ENCODE assay signal across 20 mouse cellular contexts in genomic region chr13:46859173-46859572, GRCm38 (mm10).
DNase-seq lines count a peak whose midpoint lies in the region; ATAC-seq and TF ChIP-seq lines count a peak whose summit lies in the region.
"Had no signal": no experiment of that assay in that cellular context is flagged by ENCODE, and none has a peak within 500 bp of the region (broad histone marks: within the 10 kb centered on the region; RNA-seq: fewer than 3 reads in every experiment).

No protein-coding gene starts in this region.

- TF ChIP-seq CTCF in small intestine, adult 2 months (IDR thresholded peaks at IDR 0.05; ENCODE audit: extremely low read depth, insufficient read length, insufficient replicate concordance, low read depth, low read length), result no peak

- no peak for TF ChIP-seq POLR2A in small intestine, adult 2 months (IDR thresholded peaks at IDR 0.05; ENCODE audit: low read depth, low read length)

- no peak overlapping the region for H3K9ac ChIP-seq in hindbrain, embryonic 15.5 days
- no peak overlapping the region for H3K9ac ChIP-seq in intestine, embryonic 16.5 days (ENCODE audit: low read depth, low read length)
- no peak overlapping the region for H3K9ac ChIP-seq in forebrain, embryonic 15.5 days (replicated peaks)
- H3K9ac ChIP-seq: embryonic facial prominence, embryonic 13.5 days; embryonic facial prominence, embryonic 15.5 days; forebrain, embryonic 12.5 days; forebrain, postnatal 0 days had no signal

- no peaks in the 10 kb centered on the region for H3K9me3 ChIP-seq in hindbrain, embryonic 15.5 days
- no peaks in the 10 kb centered on the region for H3K9me3 ChIP-seq in hindbrain, embryonic 10.5 days
- H3K9me3 ChIP-seq in intestine, embryonic 16.5 days (ENCODE audit: control insufficient read depth, low read length), result no peaks in the 10 kb centered on the region
- H3K9me3 ChIP-seq in forebrain, embryonic 15.5 days, result no peaks in the 10 kb centered on the region
- H3K9me3 ChIP-seq: embryonic facial prominence, embryonic 13.5 days; embryonic facial prominence, embryonic 15.5 days; forebrain, embryonic 10.5 days; forebrain, embryonic 12.5 days had no signal

- no peak overlapping the region for H3K4me2 ChIP-seq in hindbrain, embryonic 15.5 days
- H3K4me2 ChIP-seq in intestine, embryonic 16.5 days (ENCODE audit: low read depth, low read length), result no peak overlapping the region
- H3K4me2 ChIP-seq in forebrain, embryonic 15.5 days (replicated peaks), result no peak overlapping the region
- H3K4me2 ChIP-seq: embryonic facial prominence, embryonic 13.5 days; embryonic facial prominence, embryonic 15.5 days; forebrain, embryonic 12.5 days had no signal

- no peak overlapping the region for H3K4me3 ChIP-seq in hindbrain, embryonic 15.5 days
- no peak overlapping the region for H3K4me3 ChIP-seq in hindbrain, embryonic 10.5 days
- H3K4me3 ChIP-seq in intestine, embryonic 16.5 days (ENCODE audit: low read length), result no peak overlapping the region
- no peak overlapping the region for H3K4me3 ChIP-seq in small intestine, adult 2 months (ENCODE audit: low read depth, low read length)
- no peak overlapping the region for H3K4me3 ChIP-seq in forebrain, embryonic 15.5 days
- H3K4me3 ChIP-seq: embryonic facial prominence, embryonic 13.5 days; embryonic facial prominence, embryonic 15.5 days; erythroblast, embryonic 14.5 days; forebrain, embryonic 10.5 days; forebrain, embryonic 12.5 days had no signal

- H3K4me1 ChIP-seq in hindbrain, embryonic 15.5 days (replicated peaks), result peaks cover 7% of the 10 kb centered on the region
- H3K4me1 ChIP-seq in hindbrain, embryonic 10.5 days (replicated peaks), result 0 out of 2 replicates have a peak, but pooled peaks cover 12% of the 10 kb centered on the region
- peaks cover 5% of the 10 kb centered on the region; the same call in 1 of the 2 replicates for H3K4me1 ChIP-seq in intestine, embryonic 16.5 days (ENCODE audit: control insufficient read depth, insufficient read depth, low read length)
- H3K4me1 ChIP-seq in small intestine, adult 2 months (ENCODE audit: control insufficient read depth, insufficient read depth, insufficient read length, low read length), result peaks cover 21% of the 10 kb centered on the region; the same call in 1 of the 2 replicates
- 0 out of 2 replicates have a peak, but pooled peaks cover 3% of the 10 kb centered on the region for H3K4me1 ChIP-seq in forebrain, embryonic 15.5 days
- H3K4me1 ChIP-seq: embryonic facial prominence, embryonic 13.5 days; embryonic facial prominence, embryonic 15.5 days; forebrain, embryonic 10.5 days; forebrain, embryonic 12.5 days had no signal

- 0 out of 2 replicates have a peak overlapping the region, but pooled peaks have one; percentile 8 for H3K27ac ChIP-seq in hindbrain, embryonic 15.5 days (replicated peaks)
- H3K27ac ChIP-seq in hindbrain, embryonic 10.5 days, result no peak overlapping the region
- peak overlapping the region; percentile 66 for H3K27ac ChIP-seq in intestine, embryonic 16.5 days (ENCODE audit: low read length)
- H3K27ac ChIP-seq in small intestine, adult 2 months (ENCODE audit: insufficient read depth, low read depth, low read length), result peak overlapping the region; percentile 80
- no peak overlapping the region for H3K27ac ChIP-seq in forebrain, embryonic 15.5 days (replicated peaks)
- H3K27ac ChIP-seq: embryonic facial prominence, embryonic 13.5 days; embryonic facial prominence, embryonic 15.5 days; forebrain, embryonic 10.5 days; forebrain, embryonic 12.5 days had no signal

- WGBS in hindbrain, embryonic 15.5 days, result 90% methylated on average over 2 of the region's 2 CpGs
- WGBS in hindbrain, embryonic 10.5 days, result 96% methylated on average over 2 of the region's 2 CpGs
- WGBS in intestine, embryonic 16.5 days, result 65% methylated on average over 2 of the region's 2 CpGs
- 33% methylated on average over 2 of the region's 2 CpGs for WGBS in large intestine, adult 2 months
- WGBS in small intestine, adult 2 months, result 27% methylated on average over 2 of the region's 2 CpGs
- 90% methylated on average over 2 of the region's 2 CpGs for WGBS in forebrain, embryonic 15.5 days

- no peaks in the 10 kb centered on the region for H3K36me3 ChIP-seq in hindbrain, embryonic 15.5 days
- peaks cover 5% of the 10 kb centered on the region; the same call in 1 of the 2 replicates for H3K36me3 ChIP-seq in hindbrain, embryonic 10.5 days
- no peaks in the 10 kb centered on the region for H3K36me3 ChIP-seq in intestine, embryonic 16.5 days (ENCODE audit: control insufficient read depth, insufficient read depth, low read length)
- no peaks in the 10 kb centered on the region for H3K36me3 ChIP-seq in small intestine, adult 2 months (ENCODE audit: control insufficient read depth, insufficient read depth, low read length)
- no peaks in the 10 kb centered on the region for H3K36me3 ChIP-seq in forebrain, embryonic 15.5 days
- H3K36me3 ChIP-seq: embryonic facial prominence, embryonic 15.5 days; forebrain, embryonic 12.5 days had no signal

- no peaks in the 10 kb centered on the region for H3K27me3 ChIP-seq in hindbrain, embryonic 15.5 days
- H3K27me3 ChIP-seq in hindbrain, embryonic 10.5 days (ENCODE audit: insufficient read depth, poor library complexity, severe bottlenecking), result no peaks in the 10 kb centered on the region
- H3K27me3 ChIP-seq in intestine, embryonic 16.5 days (replicated peaks; ENCODE audit: control insufficient read depth, insufficient read depth, low read length), result no peaks in the 10 kb centered on the region
- no peaks in the 10 kb centered on the region for H3K27me3 ChIP-seq in small intestine, adult 2 months (ENCODE audit: control insufficient read depth, insufficient read depth, low read length)
- H3K27me3 ChIP-seq in forebrain, embryonic 15.5 days, result no peaks in the 10 kb centered on the region
- H3K27me3 ChIP-seq: embryonic facial prominence, embryonic 13.5 days; embryonic facial prominence, embryonic 15.5 days; forebrain, embryonic 12.5 days; Patski had no signal

- DNase-seq in hindbrain, embryonic 10.5 days (ENCODE audit: low spot score), result no peak
- peak; percentile 54 for DNase-seq in large intestine, adult 2 months (ENCODE audit: low read depth, low spot score)
- no peak for DNase-seq in thymus, postnatal 25 days
- no peak for DNase-seq in adrenal gland, postnatal 10 days
- DNase-seq: adrenal gland, adult 8-10 months; adrenal gland, postnatal 25 days; embryo, embryonic 11 days; forebrain, postnatal 0 days had no signal

- ATAC-seq in hindbrain, embryonic 15.5 days (ENCODE audit: low FRiP score, low read depth), result no peak
- peak; percentile 96 for ATAC-seq in intestine, embryonic 16.5 days
- ATAC-seq in forebrain, embryonic 15.5 days (replicated peaks), result no peak
- ATAC-seq: activated CD4-positive, CD25-positive, alpha-beta regulatory T cell, adult 4 months; forebrain, embryonic 14.5 days; forebrain, postnatal 0 days; Patski had no signal

Comparison
In these comparisons a context has a peak if more than half of its experiments do, and no peak if none do; other contexts are left out.
1. H3K27ac ChIP-seq: peak in hindbrain, embryonic 15.5 days (single experiment), intestine, embryonic 16.5 days (single experiment) and small intestine, adult 2 months (single experiment); none in hindbrain, embryonic 10.5 days (single experiment) and forebrain, embryonic 15.5 days (single experiment).